Mouse (Mus musculus) heart, adult 2 months (tissue): Measurements from ENCODE around the gene Gm21969. TPM values are rescaled to one million over a fixed set of nuclear protein-coding genes. Genes with fewer than 3 reads are reported as not detected.

Source experiments
- DNase-seq, 2 experiments: peaks; one replicate each; pipeline ENCODE4 v3.0.0; 2021
- H3K27ac ChIP-seq: fragments of 200-600 bp; 2 replicates; pipeline ENCODE4 v1.8.1; 2022
- H3K27me3 ChIP-seq: fragments of 200-500 bp; 2 replicates; pipeline ENCODE4 v1.6.1; 2012; ENCODE audit warnings: mild to moderate bottlenecking, low read length, inconsistent platforms, mixed read lengths; ENCODE audit not compliant: control insufficient read depth, insufficient read depth
- H3K36me3 ChIP-seq: fragments of 200-500 bp; 2 replicates; pipeline ENCODE4 v1.6.1; 2012; ENCODE audit warnings: low read length, inconsistent platforms; ENCODE audit not compliant: control insufficient read depth, insufficient read depth
- H3K4me1 ChIP-seq: fragments of 200-500 bp; 2 replicates; pipeline ENCODE4 v1.6.1; 2011; ENCODE audit warnings: low read length; ENCODE audit not compliant: control insufficient read depth, insufficient read depth
- H3K4me3 ChIP-seq: fragments of 200-600 bp; 2 replicates; pipeline ENCODE4 v1.8.1; 2022
- H3K79me2 ChIP-seq: fragments of 200-500 bp; replicated peaks from 2 replicates; pipeline ENCODE4 v1.6.1; 2012; ENCODE audit warnings: mild to moderate bottlenecking, inconsistent platforms, low read length, moderate library complexity, mixed read lengths; ENCODE audit not compliant: control insufficient read depth, insufficient read depth
- H3K9ac ChIP-seq: fragments of 200-500 bp; 2 replicates; pipeline ENCODE4 v1.6.1; 2012; ENCODE audit warnings: low read depth, mild to moderate bottlenecking, control low read depth, inconsistent platforms, low read length, mixed read lengths
- CTCF ChIP-seq: fragments of 200-600 bp; IDR thresholded peaks from 2 replicates; pipeline ENCODE4 v1.8.1; 2022; ENCODE audit warnings: antibody characterized with exemption, mild to moderate bottlenecking, moderate library complexity
- EP300 ChIP-seq: fragments of 200-500 bp; IDR thresholded peaks from 2 replicates; pipeline ENCODE4 v1.6.1; 2011; ENCODE audit warnings: low read depth, low read length, control low read depth; ENCODE audit not compliant: insufficient read depth
- POLR2A ChIP-seq: fragments of 200-500 bp; IDR thresholded peaks from 2 replicates; pipeline ENCODE4 v1.6.1; 2011; ENCODE audit warnings: mild to moderate bottlenecking, low read depth, low read length, control low read depth; ENCODE audit not compliant: insufficient read depth
- WGBS: fragments of 180-500 bp; shearing (Covaris S2); methylation state at CpG from one replicate; pipeline ENCODE4 v1.1.7; 2018; 5-methylcytosine and 5-hydroxymethylcytosine counted together
- intact Hi-C: fragments of 180-260 bp; cut with DNase I; formaldehyde crosslinking; loops from one replicate; pipeline ENCODE4 v1.15.1; 2025
- polyA plus RNA-seq: library from polyadenylated mRNA; depleted of rRNA; stranded (reverse); fragments of >200 nt; gene quantifications from 2 replicates; pipeline ENCODE4 v1.2.3, GENCODE M21; 2012
- total RNA-seq, 2 experiments: library from RNA; stranded (reverse); gene quantifications; 2 replicates each; pipeline ENCODE4 v1.2.3; 2021

The Gm21969 gene
- total and polyA plus RNA-seq, 3 experiments = not detected

DNA sequence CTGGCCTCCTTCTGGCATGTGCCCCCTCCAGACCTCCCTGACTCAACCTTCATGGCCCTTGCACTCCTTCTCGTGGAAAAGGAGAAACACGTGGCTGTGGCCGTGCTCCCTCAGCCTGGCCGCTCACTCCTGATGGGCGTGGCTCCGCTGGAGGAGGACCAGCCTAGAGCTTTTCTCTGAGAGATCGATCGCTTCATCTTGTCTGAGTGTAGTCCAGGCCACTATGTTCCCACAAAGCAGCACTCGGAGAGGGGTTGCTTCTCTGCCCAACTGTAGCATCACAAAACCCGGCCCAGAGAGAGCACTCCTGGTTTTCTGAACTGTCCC lies 29.2 kb downstream of the Gm21969 start:
- TF ChIP-seq CTCF (no peak), POLR2A (no peak), EP300 (no peak)
- no peaks in the 10 kb centered on the region for H3K4me1 ChIP-seq
- 85% methylated on average over 10 of the region's 10 CpGs for WGBS
- H3K36me3 ChIP-seq = no peaks in the 10 kb centered on the region
- no peaks in the 10 kb centered on the region; the same call in 1 of the 2 replicates for H3K79me2 ChIP-seq
- intact Hi-C loops = no loop called here
- H3K27ac ChIP-seq = no peak overlapping the region
- no peak overlapping the region for H3K9ac ChIP-seq
- no peaks in the 10 kb centered on the region for H3K27me3 ChIP-seq
- H3K4me3 ChIP-seq = no peak overlapping the region
- no peak for DNase-seq

DNA sequence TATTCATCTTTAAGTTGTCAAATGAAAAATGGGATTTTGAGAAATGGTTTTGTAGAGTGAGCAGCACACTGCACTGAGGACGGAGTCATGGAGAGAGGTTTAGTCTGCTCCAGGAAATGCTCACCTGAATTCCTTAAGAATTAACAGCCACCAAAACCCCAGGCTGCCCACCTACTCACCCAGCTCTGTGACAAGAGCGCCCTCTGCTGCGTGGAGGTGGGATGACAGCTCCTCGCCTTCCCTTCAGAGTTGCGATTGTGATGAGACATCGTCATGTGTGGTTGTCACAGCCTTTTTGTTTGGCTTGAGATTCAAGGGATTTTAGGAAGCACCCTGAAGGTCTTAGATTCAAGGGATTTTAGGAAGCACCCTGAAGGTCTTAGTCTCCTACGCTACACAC lies 33.4 kb downstream of the Gm21969 start:
- Histone ChIP-seq H3K79me2 (no peaks in the 10 kb centered on the region), H3K4me3 (no peak overlapping the region), H3K27me3 (no peaks in the 10 kb centered on the region), H3K9ac (no peak overlapping the region), H3K27ac (no peak overlapping the region), H3K36me3 (no peaks in the 10 kb centered on the region), H3K4me1 (no peaks in the 10 kb centered on the region)
- peak; percentile 52 to 84 for DNase-seq
- intact Hi-C loops = loop anchor here (1.0 kb wide), 2 partner anchors 101 to 166 kb away; no protein-coding TSS in a partner anchor
- WGBS = 35% methylated on average over 7 of the region's 7 CpGs
- TF ChIP-seq CTCF (peak; percentile 98), EP300 (peak; percentile 88), POLR2A (no peak)

DNA sequence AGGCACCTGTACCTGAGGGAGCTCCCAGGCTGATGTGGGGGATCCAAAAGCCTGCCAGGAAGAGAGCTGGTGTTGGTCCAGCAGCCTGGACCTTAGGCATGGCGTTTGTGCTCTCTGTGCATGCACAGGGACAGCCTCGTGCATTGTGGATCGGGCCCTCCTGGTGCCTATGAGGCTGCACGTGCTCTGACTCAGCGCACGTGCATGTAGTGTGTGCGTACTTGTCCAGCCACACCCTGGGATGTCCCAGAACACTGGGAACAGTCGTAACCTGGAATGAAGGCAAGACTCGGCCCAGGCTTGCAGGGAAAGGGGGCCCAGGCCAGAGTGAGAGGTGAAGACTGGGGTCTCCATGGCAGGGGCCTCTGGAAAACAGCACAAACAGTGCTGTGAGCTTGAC lies 34.9 kb downstream of the Gm21969 start:
- no peaks in the 10 kb centered on the region for H3K4me1 ChIP-seq
- no peak overlapping the region for H3K4me3 ChIP-seq
- DNase-seq = no peak
- no peak overlapping the region for H3K9ac ChIP-seq
- H3K36me3 ChIP-seq = no peaks in the 10 kb centered on the region
- TF ChIP-seq EP300 (no peak), CTCF (no peak), POLR2A (no peak)
- intact Hi-C loops = no loop called here
- WGBS = 90% methylated on average over 9 of the region's 9 CpGs
- H3K27ac ChIP-seq = no peak overlapping the region
- no peaks in the 10 kb centered on the region for H3K27me3 ChIP-seq
- H3K79me2 ChIP-seq = no peaks in the 10 kb centered on the region

DNA sequence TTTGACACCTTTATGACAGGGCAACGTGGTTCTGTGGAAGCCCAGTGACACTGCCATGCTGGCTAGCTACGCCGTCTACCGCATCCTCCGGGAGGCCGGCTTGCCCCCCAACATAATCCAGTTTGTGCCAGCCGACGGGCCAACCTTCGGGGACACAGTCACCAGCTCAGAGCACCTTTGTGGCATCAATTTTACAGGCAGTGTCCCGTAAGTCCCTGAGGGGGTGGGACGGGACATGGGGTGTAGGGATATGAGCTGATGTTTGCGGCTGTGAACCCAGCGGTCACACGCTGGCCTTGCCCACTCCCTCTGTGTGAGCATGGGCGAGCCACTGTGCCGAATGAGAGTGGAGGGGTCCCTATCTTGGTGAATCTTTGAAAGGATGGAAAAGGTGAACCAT lies 35.4 kb downstream of the Gm21969 start:
- WGBS = 94% methylated on average over 16 of the region's 16 CpGs
- no peaks in the 10 kb centered on the region for H3K79me2 ChIP-seq
- H3K9ac ChIP-seq = no peak overlapping the region
- H3K27me3 ChIP-seq = no peaks in the 10 kb centered on the region
- TF ChIP-seq POLR2A (no peak), CTCF (no peak), EP300 (no peak)
- no peak for DNase-seq
- H3K4me3 ChIP-seq = no peak overlapping the region
- intact Hi-C loops = no loop called here
- no peak overlapping the region for H3K27ac ChIP-seq
- H3K36me3 ChIP-seq = no peaks in the 10 kb centered on the region
- no peaks in the 10 kb centered on the region for H3K4me1 ChIP-seq

DNA sequence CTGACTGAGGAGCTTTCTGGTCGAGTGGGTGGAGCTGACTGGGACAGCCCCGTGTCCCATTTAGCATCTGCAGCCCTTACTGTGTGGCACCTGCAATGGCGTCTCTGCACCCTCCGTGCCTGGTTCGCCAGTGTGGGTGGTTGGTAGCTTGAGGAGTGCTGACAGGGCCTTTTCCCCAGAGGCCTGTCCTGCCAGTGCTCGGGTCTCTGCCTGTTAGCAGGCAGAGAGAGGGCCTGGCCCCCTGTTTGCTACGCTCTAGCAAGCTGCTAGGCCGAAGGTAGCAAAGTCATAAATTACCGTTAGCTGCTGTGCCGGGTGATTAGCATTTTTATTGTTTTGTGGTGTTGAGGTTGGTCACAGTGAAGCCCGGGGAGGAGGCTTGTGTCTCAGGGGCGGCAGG lies 36.8 kb downstream of the Gm21969 start:
- DNase-seq = no peak
- no peaks in the 10 kb centered on the region for H3K27me3 ChIP-seq
- intact Hi-C loops = no loop called here
- H3K4me1 ChIP-seq = no peaks in the 10 kb centered on the region
- H3K4me3 ChIP-seq = no peak overlapping the region
- no peak overlapping the region for H3K9ac ChIP-seq
- TF ChIP-seq EP300 = no peak
- no peak for TF ChIP-seq CTCF
- no peak for TF ChIP-seq POLR2A
- no peaks in the 10 kb centered on the region for H3K36me3 ChIP-seq
- H3K79me2 ChIP-seq = no peaks in the 10 kb centered on the region
- 82% methylated on average over 12 of the region's 12 CpGs for WGBS
- no peak overlapping the region for H3K27ac ChIP-seq

DNA sequence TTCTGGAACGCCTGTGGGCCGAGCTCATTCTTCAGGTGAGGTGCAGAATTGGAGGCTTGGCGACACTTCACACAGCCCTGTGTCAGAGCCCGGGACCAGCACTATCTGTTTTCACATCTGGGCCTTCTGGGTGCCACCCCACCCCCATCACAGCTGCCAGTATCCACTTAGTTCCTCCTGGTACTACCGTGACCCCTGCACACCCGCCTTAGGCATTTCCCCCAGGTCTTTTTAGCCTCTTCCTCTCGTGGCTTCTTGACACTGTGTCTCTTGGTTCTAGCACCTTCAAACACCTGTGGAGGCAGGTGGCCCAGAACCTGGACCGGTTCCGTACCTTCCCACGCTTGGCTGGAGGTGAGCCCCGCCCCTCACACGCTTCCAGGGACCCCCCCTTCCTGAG lies 37.3 kb downstream of the Gm21969 start:
- TF ChIP-seq CTCF (no peak), EP300 (no peak), POLR2A (no peak)
- WGBS = 75% methylated on average over 12 of the region's 12 CpGs
- intact Hi-C loops = no loop called here

DNA sequence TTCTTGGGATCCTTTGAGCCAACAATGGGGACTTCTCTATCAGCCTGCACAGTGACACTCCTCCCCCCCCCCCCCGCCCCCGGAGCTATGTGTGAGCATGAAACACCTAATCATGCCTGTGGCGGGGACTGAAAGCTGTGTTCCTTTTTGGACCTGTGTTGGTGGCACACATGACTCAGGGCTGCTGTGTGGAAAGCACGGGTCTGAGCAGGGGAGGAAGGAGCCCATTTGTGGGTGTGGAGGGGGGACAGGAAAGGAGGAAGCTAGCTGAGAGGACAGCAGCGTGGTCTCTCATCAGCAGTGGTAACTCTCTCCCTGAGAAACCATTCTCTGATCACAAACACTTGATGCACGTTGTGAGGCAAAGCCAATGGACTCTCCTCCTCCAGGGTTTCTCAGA lies 37.8 kb downstream of the Gm21969 start:
- intact Hi-C loops = no loop called here
- no peaks in the 10 kb centered on the region for H3K36me3 ChIP-seq
- no peaks in the 10 kb centered on the region for H3K27me3 ChIP-seq
- no peak overlapping the region for H3K27ac ChIP-seq
- DNase-seq = no peak
- no peak overlapping the region for H3K9ac ChIP-seq
- no peaks in the 10 kb centered on the region for H3K79me2 ChIP-seq
- H3K4me1 ChIP-seq = no peaks in the 10 kb centered on the region
- 54% methylated on average over 6 of the region's 6 CpGs for WGBS
- TF ChIP-seq POLR2A (no peak), EP300 (no peak), CTCF (no peak)
- H3K4me3 ChIP-seq = no peak overlapping the region

More for the DNA sequence above, 37.3 kb downstream of the Gm21969 start:
- DNase-seq = no peak
- H3K9ac ChIP-seq = no peak overlapping the region
- H3K27ac ChIP-seq = no peak overlapping the region
- no peaks in the 10 kb centered on the region for H3K79me2 ChIP-seq
- no peaks in the 10 kb centered on the region for H3K4me1 ChIP-seq
- no peaks in the 10 kb centered on the region for H3K27me3 ChIP-seq
- H3K4me3 ChIP-seq = no peak overlapping the region
- H3K36me3 ChIP-seq = no peaks in the 10 kb centered on the region
